Mouse (Mus musculus) small intestine, adult 2 months (tissue): ENCODE measurements at regions not wholly inside any gene's neighbourhood (a gene's known extent, or its start where the extent isn't known, plus 50 kb on each side); places are given as distances from the start of the nearest gene placed in this dataset.

Source experiments
- CTCF ChIP-seq: fragments of 200-500 bp; IDR thresholded peaks from 2 replicates; pipeline ENCODE4 v1.5.1; 2012; ENCODE audit warnings: low read depth, mild to moderate bottlenecking, control low read depth, inconsistent platforms, low read length, moderate library complexity, mixed read lengths; ENCODE audit not compliant: insufficient replicate concordance, insufficient read length; ENCODE audit errors: extremely low read depth
- POLR2A ChIP-seq: fragments of 200-500 bp; IDR thresholded peaks from 2 replicates; pipeline ENCODE4 v1.6.1; 2012; ENCODE audit warnings: low read depth, mild to moderate bottlenecking, control low read depth, inconsistent platforms, low read length, moderate library complexity

- peak; percentile 21; the same call in 1 of the 2 replicates for TF ChIP-seq CTCF
- no peak for TF ChIP-seq POLR2A
Observed at GRCm38 (mm10) chrX:139416701-139417100, 63.5 kb upstream of the D330045A20Rik start.
